Mouse (Mus musculus) activated CD4-positive, CD25-positive, alpha-beta regulatory T cell, adult 4 months (primary cell): ENCODE measurements around the gene Gm773. TPM values are rescaled to one million over a fixed set of nuclear protein-coding genes. Genes with fewer than 3 reads are reported as not detected.
"Not testable (repeated sequence)": the region's sequence is repeated elsewhere in the genome, so short reads cannot be mapped to it uniquely, and the experiment has no call there.

Experiments used
- ATAC-seq: one replicate; pipeline ENCODE4 v1.8.0; 2017
- polyA plus RNA-seq, 2 experiments: library from polyadenylated mRNA; unstranded; fragments of 100-300 nt; shearing (Covaris generic); gene quantifications; one replicate each; pipeline ENCODE4 v1.2.1; 2017

Gene Gm773
- not detected for polyA plus RNA-seq

DNA sequence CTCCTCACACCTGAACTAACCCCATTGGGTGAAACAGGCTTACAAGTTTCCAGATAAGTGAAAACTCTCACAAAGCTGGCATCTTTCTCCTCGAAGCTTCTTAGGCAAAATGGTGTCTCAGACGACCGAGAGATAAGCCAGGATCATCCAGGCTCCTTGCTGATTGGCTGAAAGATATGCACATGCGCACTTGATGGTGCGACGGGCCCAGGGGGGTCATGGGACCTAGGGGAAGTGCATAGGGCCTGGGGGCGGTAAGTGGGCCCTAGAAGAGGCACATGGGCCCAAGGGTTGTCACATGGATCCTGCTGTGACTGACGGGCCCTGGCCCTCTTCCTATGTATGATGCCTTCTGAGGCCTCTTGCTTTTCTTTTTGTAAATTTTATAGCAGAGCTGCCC is at the start of gene Gm773:
Gm773 (minus strand) TSS at position 111 of the 400 bp plus-strand sequence.
- no peak for ATAC-seq

DNA sequence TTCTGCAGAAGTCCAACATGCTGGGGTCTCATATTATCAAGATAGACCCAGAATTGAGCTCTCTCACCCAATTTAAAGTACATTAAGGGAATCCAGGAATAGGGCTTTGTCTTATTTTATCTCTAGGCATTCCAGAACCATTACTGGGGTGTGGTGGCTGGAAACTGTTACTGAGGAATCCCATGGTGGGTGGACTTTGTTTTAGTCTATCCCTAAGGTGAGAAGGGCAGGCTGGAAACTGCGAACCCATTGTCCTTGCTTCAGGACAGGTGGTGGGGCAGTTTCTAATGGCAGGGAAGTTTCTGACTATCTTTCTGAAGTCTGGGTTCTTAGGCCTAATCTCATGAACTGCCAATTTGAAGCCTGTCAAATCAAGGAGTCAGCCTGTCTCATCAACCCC is 26.2 kb downstream of the Gm773 start:
- ATAC-seq: not testable (repeated sequence)

GRCm38 (mm10) chrX:56151396-56151795 is 61.3 kb downstream of the Gm773 start:
- ATAC-seq: no peak

Other genes starting within 250 kb of the Gm773 start
- gene 3830403N18Rik, start 76.3 kb downstream of the Gm773 start, polyA plus RNA-seq: 1 to 10 TPM in 1 of 2 experiments, not detected in 1; 3.1 TPM
- gene Zfp449, start 133.5 kb upstream of the Gm773 start, polyA plus RNA-seq: under 1 TPM; 0.12 to 0.84 TPM
- gene Smim10l2a, start 161.7 kb upstream of the Gm773 start, polyA plus RNA-seq: 1 to 10 TPM; 2.6 to 3.7 TPM
- 10 to 100 TPM in 1 of 2 experiments, 1 to 10 TPM in 1; 2.2 to 15.6 TPM for gene Gm2174, start 235.1 kb upstream of the Gm773 start, polyA plus RNA-seq
- 10 to 100 TPM; 23.4 to 26.6 TPM for gene Ints6l, start 242.0 kb upstream of the Gm773 start, polyA plus RNA-seq